Mouse (Mus musculus): Measurements from ENCODE around the gene Samsn1. TPM values are rescaled to one million over a fixed set of nuclear protein-coding genes. Genes with fewer than 3 reads are reported as not detected.

Gene Samsn1
- total RNA-seq, 2 experiments from 2014 or later: 26.9 to 44.3 TPM

GRCm38 (mm10) chr16:75961487-75961886 lies 60.6 kb downstream of the Samsn1 start:
- ATAC-seq (replicated peaks; ENCODE audit: low FRiP score, poor library complexity, severe bottlenecking): no peak

- no peak for ATAC-seq (replicated peaks; ENCODE audit: low FRiP score, poor library complexity, severe bottlenecking)
Observed at GRCm38 (mm10) chr16:75961036-75961435, 61.0 kb downstream of the Samsn1 start.

- ATAC-seq (replicated peaks; ENCODE audit: low FRiP score, poor library complexity, severe bottlenecking): no peak
Observed at GRCm38 (mm10) chr16:75933357-75933756, 88.7 kb downstream of the Samsn1 start.

- no peak for ATAC-seq (replicated peaks; ENCODE audit: low FRiP score, poor library complexity, severe bottlenecking)
Observed at GRCm38 (mm10) chr16:75930222-75930553, 91.9 kb downstream of the Samsn1 start.

- no peak for ATAC-seq (replicated peaks; ENCODE audit: low FRiP score, poor library complexity, severe bottlenecking)
Observed at GRCm38 (mm10) chr16:75929536-75930221, 92.4 kb downstream of the Samsn1 start.

- ATAC-seq (replicated peaks; ENCODE audit: low FRiP score, poor library complexity, severe bottlenecking): no peak
Observed at GRCm38 (mm10) chr16:75926511-75926910, 95.6 kb downstream of the Samsn1 start.

- no peak for ATAC-seq (replicated peaks; ENCODE audit: low FRiP score, poor library complexity, severe bottlenecking)
Observed at GRCm38 (mm10) chr16:75920870-75921269, 101.2 kb downstream of the Samsn1 start.

GRCm38 (mm10) chr16:75919298-75919697 lies 102.8 kb downstream of the Samsn1 start:
- no peak for ATAC-seq (replicated peaks; ENCODE audit: low FRiP score, poor library complexity, severe bottlenecking)

GRCm38 (mm10) chr16:75917712-75918111 lies 104.4 kb downstream of the Samsn1 start:
- peak; percentile 73 for ATAC-seq (replicated peaks; ENCODE audit: low FRiP score, poor library complexity, severe bottlenecking)

GRCm38 (mm10) chr16:75912051-75912450 lies 110.0 kb downstream of the Samsn1 start:
- no peak for ATAC-seq (replicated peaks; ENCODE audit: low FRiP score, poor library complexity, severe bottlenecking)

- ATAC-seq (replicated peaks; ENCODE audit: low FRiP score, poor library complexity, severe bottlenecking): peak; percentile 92
Observed at GRCm38 (mm10) chr16:75908635-75909494, 113.2 kb downstream of the Samsn1 start.

- ATAC-seq (replicated peaks; ENCODE audit: low FRiP score, poor library complexity, severe bottlenecking): no peak
Observed at GRCm38 (mm10) chr16:75906790-75907189, 115.3 kb downstream of the Samsn1 start.

GRCm38 (mm10) chr16:75906260-75906659 lies 115.8 kb downstream of the Samsn1 start:
- no peak for ATAC-seq (replicated peaks; ENCODE audit: low FRiP score, poor library complexity, severe bottlenecking)

- ATAC-seq (replicated peaks; ENCODE audit: low FRiP score, poor library complexity, severe bottlenecking): no peak
Observed at GRCm38 (mm10) chr16:75905324-75905723, 116.8 kb downstream of the Samsn1 start.

- no peak for ATAC-seq (replicated peaks; ENCODE audit: low FRiP score, poor library complexity, severe bottlenecking)
Observed at GRCm38 (mm10) chr16:75904072-75904471, 118.0 kb downstream of the Samsn1 start.

- ATAC-seq (replicated peaks; ENCODE audit: low FRiP score, poor library complexity, severe bottlenecking): no peak
Observed at GRCm38 (mm10) chr16:75903028-75903427, 119.1 kb downstream of the Samsn1 start.

- no peak for ATAC-seq (replicated peaks; ENCODE audit: low FRiP score, poor library complexity, severe bottlenecking)
Observed at GRCm38 (mm10) chr16:75899885-75900620, 122.0 kb downstream of the Samsn1 start.

- ATAC-seq (replicated peaks; ENCODE audit: low FRiP score, poor library complexity, severe bottlenecking): no peak
Observed at GRCm38 (mm10) chr16:75897828-75898367, 124.2 kb downstream of the Samsn1 start.

GRCm38 (mm10) chr16:75894263-75894901 lies 127.7 kb downstream of the Samsn1 start:
- ATAC-seq (replicated peaks; ENCODE audit: low FRiP score, poor library complexity, severe bottlenecking): no peak

- no peak for ATAC-seq (replicated peaks; ENCODE audit: low FRiP score, poor library complexity, severe bottlenecking)
Observed at GRCm38 (mm10) chr16:75893470-75893869, 128.6 kb downstream of the Samsn1 start.
